Mouse (Mus musculus) myocyte (in vitro differentiated cells): ENCODE data around the gene Mars. TPM values are rescaled to one million over a fixed set of nuclear protein-coding genes. Genes with fewer than 3 reads are reported as not detected.

Experiments used
- H3K27me3 ChIP-seq: one replicate; pipeline ENCODE4 v1.6.1; 2011; ENCODE audit not compliant: control insufficient read depth, insufficient read depth, insufficient read length
- H3K36me3 ChIP-seq: one replicate; pipeline ENCODE4 v1.6.1; 2011; ENCODE audit not compliant: control insufficient read depth, insufficient read depth
- H3K4me2 ChIP-seq: one replicate; pipeline ENCODE4 v1.6.1; 2011; ENCODE audit warnings: low read depth, control low read depth
- H3K4me3 ChIP-seq: one replicate; pipeline ENCODE4 v1.5.1; 2011; ENCODE audit warnings: mild to moderate bottlenecking, control low read depth, moderate library complexity
- H3K79me2 ChIP-seq: one replicate; pipeline ENCODE4 v1.6.1; 2011; ENCODE audit not compliant: control insufficient read depth, insufficient read depth
- H3ac ChIP-seq: one replicate; pipeline ENCODE4 v1.6.1; 2011; ENCODE audit not compliant: control insufficient read depth, insufficient read length
- CEBPB ChIP-seq: IDR thresholded peaks from 2 replicates; pipeline ENCODE4 v1.6.1; 2011; ENCODE audit warnings: mild to moderate bottlenecking, moderate library complexity; ENCODE audit not compliant: poor library complexity, insufficient read depth, severe bottlenecking
- E2F4 ChIP-seq: IDR thresholded peaks from one replicate; pipeline ENCODE4 v1.6.1; 2011; ENCODE audit warnings: mild to moderate bottlenecking, control low read depth, moderate library complexity; ENCODE audit not compliant: insufficient read depth
- MAX ChIP-seq: IDR thresholded peaks from one replicate; pipeline ENCODE4 v1.6.1; 2011; ENCODE audit warnings: low read depth, mild to moderate bottlenecking, control low read depth
- MYOD1 ChIP-seq, 3 experiments: IDR thresholded peaks; one replicate each; pipeline ENCODE4 v1.6.1; 2011; ENCODE audit warnings: control low read depth in 2 of 3, low read depth in 2 of 3, mild to moderate bottlenecking in 2 of 3, moderate library complexity in 1 of 3; ENCODE audit not compliant: insufficient read length in 2 of 3, control insufficient read depth in 1 of 3
- MYOG ChIP-seq, 3 experiments: IDR thresholded peaks; one replicate each; pipeline ENCODE4 v1.6.1; 2011; ENCODE audit warnings: control low read depth in 2 of 3, low read depth in 2 of 3, mild to moderate bottlenecking in 2 of 3; ENCODE audit not compliant: insufficient read length in 2 of 3, control insufficient read depth in 1 of 3, insufficient read depth in 1 of 3
- POLR2A ChIP-seq: IDR thresholded peaks from one replicate; pipeline ENCODE4 v1.6.1; 2011; ENCODE audit warnings: low read depth, mild to moderate bottlenecking, control low read depth, moderate library complexity; ENCODE audit not compliant: insufficient read length
- POLR2AphosphoS2 ChIP-seq: IDR thresholded peaks from one replicate; pipeline ENCODE4 v1.6.1; 2011; ENCODE audit warnings: low read depth, control low read depth; ENCODE audit not compliant: insufficient read length
- REST ChIP-seq: IDR thresholded peaks from one replicate; pipeline ENCODE4 v1.6.1; 2011; ENCODE audit warnings: mild to moderate bottlenecking, control low read depth, moderate library complexity; ENCODE audit not compliant: insufficient read depth, insufficient read length
- SRF ChIP-seq: IDR thresholded peaks from one replicate; pipeline ENCODE4 v1.6.1; 2011; ENCODE audit warnings: low read depth; ENCODE audit not compliant: control insufficient read depth, insufficient read length
- TCF12 ChIP-seq: IDR thresholded peaks from one replicate; pipeline ENCODE4 v1.6.1; 2011; ENCODE audit warnings: mild to moderate bottlenecking, control low read depth; ENCODE audit not compliant: poor library complexity, insufficient read depth, severe bottlenecking
- TCF3 ChIP-seq: IDR thresholded peaks from one replicate; pipeline ENCODE4 v1.6.1; 2011; ENCODE audit warnings: low read depth, control low read depth; ENCODE audit not compliant: insufficient read length
- USF1 ChIP-seq: IDR thresholded peaks from one replicate; pipeline ENCODE4 v1.6.1; 2011; ENCODE audit warnings: low read depth, mild to moderate bottlenecking, control low read depth, moderate library complexity
- polyA plus RNA-seq: library from polyadenylated mRNA; unstranded; fragments of >200 nt; fragmentation: generic; extraction: Trizol; gene quantifications from one replicate; pipeline ENCODE4 v1.2.1, GENCODE M21; 2012; ENCODE audit warnings: missing spikeins

The Mars gene
- polyA plus RNA-seq, 1 experiment = 280 TPM

GRCm38 (mm10) chr10:127350594-127351284, 39.2 kb upstream of the Mars start:
- H3K36me3 ChIP-seq = no peaks in the 10 kb centered on the region
- no peak overlapping the region for H3ac ChIP-seq
- H3K4me3 ChIP-seq = peak overlapping the region; percentile 0
- no peaks in the 10 kb centered on the region for H3K79me2 ChIP-seq
- TF ChIP-seq SRF (no peak), MAX (no peak)
- peak overlapping the region; percentile 69 for H3K4me2 ChIP-seq
- H3K27me3 ChIP-seq = peaks cover 5% of the 10 kb centered on the region

- no peak for TF ChIP-seq MYOD1 (IDR thresholded peaks at IDR 0.05; ENCODE audit: control insufficient read depth in 1 of 3, insufficient read length in 2 of 3, low read depth in 2 of 3)
- no peak for TF ChIP-seq TCF12
- TF ChIP-seq POLR2A = no peak
- no peak for TF ChIP-seq USF1
- no peak for TF ChIP-seq SRF
- TF ChIP-seq CEBPB = no peak
- TF ChIP-seq POLR2AphosphoS2 = no peak
- no peak for TF ChIP-seq TCF3
- no peak for TF ChIP-seq MAX
- TF ChIP-seq E2F4 = no peak
- TF ChIP-seq MYOG (IDR thresholded peaks at IDR 0.05; ENCODE audit: control insufficient read depth in 1 of 3, insufficient read depth in 1 of 3, insufficient read length in 2 of 3, low read depth in 2 of 3) = no peak
- H3K4me2 ChIP-seq = no peak overlapping the region
- no peak overlapping the region for H3ac ChIP-seq
- H3K36me3 ChIP-seq = no peaks in the 10 kb centered on the region
- no peaks in the 10 kb centered on the region for H3K79me2 ChIP-seq
- no peak overlapping the region for H3K4me3 ChIP-seq
- no peaks in the 10 kb centered on the region for H3K27me3 ChIP-seq
Observed at GRCm38 (mm10) chr10:127349810-127350209, 38.2 kb upstream of the Mars start.

- H3K36me3 ChIP-seq = no peaks in the 10 kb centered on the region
- H3K79me2 ChIP-seq = no peaks in the 10 kb centered on the region
- no peaks in the 10 kb centered on the region for H3K27me3 ChIP-seq
- no peak for TF ChIP-seq MYOG (IDR thresholded peaks at IDR 0.05; ENCODE audit: control insufficient read depth in 1 of 3, insufficient read depth in 1 of 3, insufficient read length in 2 of 3, low read depth in 2 of 3)
- no peak for TF ChIP-seq POLR2A
- no peak for TF ChIP-seq SRF
- no peak for TF ChIP-seq CEBPB
- TF ChIP-seq REST = no peak
- no peak for TF ChIP-seq MYOD1 (IDR thresholded peaks at IDR 0.05; ENCODE audit: control insufficient read depth in 1 of 3, insufficient read length in 2 of 3, low read depth in 2 of 3)
- no peak for TF ChIP-seq USF1
- TF ChIP-seq TCF3 = no peak
- no peak for TF ChIP-seq MAX
- no peak for TF ChIP-seq POLR2AphosphoS2
- TF ChIP-seq E2F4 = no peak
- TF ChIP-seq TCF12 = no peak
- H3K4me2 ChIP-seq = no peak overlapping the region
- H3ac ChIP-seq = no peak overlapping the region
- no peak overlapping the region for H3K4me3 ChIP-seq
Observed at GRCm38 (mm10) chr10:127348957-127349356, 37.4 kb upstream of the Mars start.

GRCm38 (mm10) chr10:127346173-127346572, 34.6 kb upstream of the Mars start:
- TF ChIP-seq MYOG (IDR thresholded peaks at IDR 0.05; ENCODE audit: control insufficient read depth in 1 of 3, insufficient read depth in 1 of 3, insufficient read length in 2 of 3, low read depth in 2 of 3) (no peak), POLR2AphosphoS2 (no peak), MAX (no peak), MYOD1 (IDR thresholded peaks at IDR 0.05; ENCODE audit: control insufficient read depth in 1 of 3, insufficient read length in 2 of 3, low read depth in 2 of 3) (no peak), USF1 (no peak), SRF (no peak), TCF3 (no peak), CEBPB (no peak), POLR2A (no peak), TCF12 (no peak), E2F4 (no peak), REST (no peak)
- no peaks in the 10 kb centered on the region for H3K36me3 ChIP-seq
- no peak overlapping the region for H3K4me2 ChIP-seq
- H3K4me3 ChIP-seq = no peak overlapping the region
- no peak overlapping the region for H3ac ChIP-seq
- H3K27me3 ChIP-seq = no peaks in the 10 kb centered on the region
- no peaks in the 10 kb centered on the region for H3K79me2 ChIP-seq

- no peaks in the 10 kb centered on the region for H3K79me2 ChIP-seq
- H3K4me3 ChIP-seq = no peak overlapping the region
- no peak overlapping the region for H3ac ChIP-seq
- no peaks in the 10 kb centered on the region for H3K36me3 ChIP-seq
- no peaks in the 10 kb centered on the region for H3K27me3 ChIP-seq
- H3K4me2 ChIP-seq = no peak overlapping the region
- TF ChIP-seq USF1 (peak; percentile 27), TCF12 (no peak)
Observed at GRCm38 (mm10) chr10:127343029-127343428, 31.4 kb upstream of the Mars start.
